Mouse (Mus musculus): ENCODE results near the gene Mmrn1. TPM values are rescaled to one million over a fixed set of nuclear protein-coding genes. Genes with fewer than 3 reads are reported as not detected.

The Mmrn1 gene
- polyA plus RNA-seq, 1 experiment from 2014 or later = 4.3 TPM

DNA sequence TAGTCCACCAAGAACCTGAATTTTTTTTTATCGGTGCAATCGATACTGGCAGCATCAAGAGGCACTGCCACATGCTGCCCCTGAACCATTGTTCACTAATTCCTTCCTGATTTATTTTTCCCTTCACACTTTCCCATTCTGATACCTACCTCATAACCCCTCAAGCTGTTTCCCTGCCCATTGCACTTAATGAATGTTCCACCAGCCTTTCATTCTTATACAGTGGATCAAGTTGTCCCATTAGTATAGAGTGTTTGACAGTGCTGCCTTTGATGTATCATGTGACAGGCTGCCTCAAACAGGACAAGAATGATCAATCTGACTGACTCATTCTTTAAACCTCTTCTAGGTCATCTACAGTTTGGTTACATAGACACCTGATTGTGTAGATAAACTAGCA, 37.9 kb downstream of the Mmrn1 start:
- Histone ChIP-seq H3K4me3 (no peak overlapping the region), H3K27me3 (replicated peaks) (no peaks in the 10 kb centered on the region), H3K4me2 (no peak overlapping the region), H3K9ac (no peak overlapping the region), H3K27ac (replicated peaks) (no peak overlapping the region), H3K36me3 (no peaks in the 10 kb centered on the region), H3K9me3 (no peaks in the 10 kb centered on the region), H3K4me1 (no peaks in the 10 kb centered on the region)
- no peak for ATAC-seq (ENCODE audit: extremely low read depth, insufficient number of reproducible peaks, low FRiP score, low TSS enrichment)
- 76% methylated on average over 2 of the region's 2 CpGs for WGBS

DNA sequence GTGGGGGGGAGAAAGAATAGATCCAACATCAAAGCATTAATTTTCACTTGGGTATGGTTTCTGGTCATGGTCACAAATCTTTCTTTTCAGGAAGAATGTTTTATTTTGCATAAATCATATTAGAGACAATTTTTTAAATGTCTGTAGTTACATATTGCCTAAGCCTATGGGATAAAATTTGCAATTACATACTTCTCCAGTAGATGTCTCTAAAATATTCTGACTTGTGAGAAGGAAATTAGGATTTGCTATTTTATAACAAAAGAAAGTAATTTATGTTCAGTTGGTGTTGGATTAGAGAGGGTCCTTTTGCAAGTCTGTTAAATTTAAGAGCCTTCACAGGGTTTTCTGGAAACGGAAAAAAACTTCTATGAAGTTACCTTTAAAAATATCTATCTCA, 39.0 kb downstream of the Mmrn1 start:
- no peaks in the 10 kb centered on the region for H3K4me1 ChIP-seq
- H3K4me3 ChIP-seq = no peak overlapping the region
- H3K27me3 ChIP-seq (replicated peaks) = no peaks in the 10 kb centered on the region
- no peak overlapping the region for H3K27ac ChIP-seq (replicated peaks)
- no peak for ATAC-seq (ENCODE audit: extremely low read depth, insufficient number of reproducible peaks, low FRiP score, low TSS enrichment)
- no peaks in the 10 kb centered on the region for H3K9me3 ChIP-seq
- no peak overlapping the region for H3K9ac ChIP-seq
- no peak overlapping the region for H3K4me2 ChIP-seq
- H3K36me3 ChIP-seq = no peaks in the 10 kb centered on the region
- 44% methylated on average over 1 of the region's 1 CpGs for WGBS

DNA sequence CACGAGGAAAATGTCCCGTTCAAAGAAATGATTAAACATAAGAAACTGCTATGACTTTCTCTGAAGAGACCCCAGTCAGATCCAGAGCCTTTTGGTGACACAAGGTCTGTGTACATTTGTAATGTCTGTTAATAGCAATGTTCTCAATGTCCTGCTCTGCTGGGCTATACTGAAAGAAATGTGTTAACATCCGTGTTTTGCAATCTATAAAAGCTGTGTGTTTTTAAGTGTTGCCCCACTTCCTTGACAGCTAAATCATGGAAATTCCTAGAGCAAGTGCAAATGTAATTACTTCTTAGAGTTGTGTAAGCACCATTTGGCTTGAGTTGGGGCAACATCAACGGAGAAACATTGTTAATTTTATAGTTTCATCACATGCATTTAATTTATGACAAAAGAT, 42.2 kb downstream of the Mmrn1 start:
- no peak for ATAC-seq (ENCODE audit: extremely low read depth, insufficient number of reproducible peaks, low FRiP score, low TSS enrichment)
- H3K4me1 ChIP-seq = 0 out of 2 replicates have a peak, but pooled peaks cover 4% of the 10 kb centered on the region
- no peaks in the 10 kb centered on the region for H3K36me3 ChIP-seq
- no peak overlapping the region for H3K4me2 ChIP-seq
- 70% methylated on average over 4 of the region's 4 CpGs for WGBS
- H3K27me3 ChIP-seq (replicated peaks) = no peaks in the 10 kb centered on the region
- no peak overlapping the region for H3K4me3 ChIP-seq
- no peak overlapping the region for H3K27ac ChIP-seq (replicated peaks)
- no peak overlapping the region for H3K9ac ChIP-seq
- no peaks in the 10 kb centered on the region for H3K9me3 ChIP-seq

DNA sequence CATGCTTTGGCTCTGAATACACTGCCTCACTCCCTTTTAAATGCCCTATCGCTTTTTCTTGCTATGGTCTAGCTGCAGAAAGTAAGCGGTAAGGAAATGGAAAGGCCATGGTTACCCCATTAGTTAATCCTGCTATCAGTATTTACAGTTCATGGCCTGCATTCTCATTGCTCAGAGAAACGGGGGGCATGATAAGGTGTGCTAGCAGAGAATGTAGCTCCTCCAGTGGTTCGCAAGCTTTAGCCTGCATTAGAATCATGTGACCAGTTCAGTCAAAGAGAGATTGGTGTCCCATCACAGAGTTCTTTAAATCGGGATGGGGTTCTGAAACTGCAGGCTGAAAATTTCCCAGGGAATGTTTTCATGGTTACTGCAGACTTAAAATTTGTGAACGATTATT, 44.6 kb downstream of the Mmrn1 start:
- Histone ChIP-seq H3K27me3 (replicated peaks) (no peaks in the 10 kb centered on the region), H3K36me3 (no peaks in the 10 kb centered on the region), H3K9me3 (no peaks in the 10 kb centered on the region), H3K4me2 (no peak overlapping the region), H3K9ac (no peak overlapping the region), H3K4me3 (no peak overlapping the region), H3K4me1 (0 out of 2 replicates have a peak, but pooled peaks cover 4% of the 10 kb centered on the region), H3K27ac (replicated peaks) (no peak overlapping the region)
- no peak for ATAC-seq (ENCODE audit: extremely low read depth, insufficient number of reproducible peaks, low FRiP score, low TSS enrichment)
- 57% methylated on average over 6 of the region's 6 CpGs for WGBS

DNA sequence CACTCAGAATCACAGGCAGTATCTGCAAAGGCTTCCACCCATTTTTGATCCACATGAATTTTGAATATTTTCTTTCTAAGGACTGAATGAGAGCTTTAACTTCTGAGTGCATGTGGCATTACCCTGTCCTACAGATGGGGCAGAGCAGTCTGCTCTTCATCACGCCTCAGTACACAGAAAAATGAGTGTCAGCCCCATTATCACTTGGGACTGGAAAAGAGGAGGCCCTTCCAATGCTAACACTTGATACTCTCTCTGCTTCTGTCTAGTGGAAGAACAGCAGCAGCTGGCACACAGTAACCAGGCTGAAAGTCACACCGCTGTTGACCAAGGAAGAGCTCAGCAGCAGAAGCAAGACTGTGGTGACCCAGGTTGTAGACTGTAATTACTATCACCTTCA, 46.0 kb downstream of the Mmrn1 start:
- 67% methylated on average over 2 of the region's 2 CpGs for WGBS
- ATAC-seq (ENCODE audit: extremely low read depth, insufficient number of reproducible peaks, low FRiP score, low TSS enrichment) = no peak
- H3K36me3 ChIP-seq = no peaks in the 10 kb centered on the region
- H3K4me2 ChIP-seq = no peak overlapping the region
- no peaks in the 10 kb centered on the region for H3K9me3 ChIP-seq
- no peak overlapping the region for H3K27ac ChIP-seq (replicated peaks)
- H3K9ac ChIP-seq = no peak overlapping the region
- H3K27me3 ChIP-seq (replicated peaks) = no peaks in the 10 kb centered on the region
- 0 out of 2 replicates have a peak, but pooled peaks cover 4% of the 10 kb centered on the region for H3K4me1 ChIP-seq
- H3K4me3 ChIP-seq = no peak overlapping the region

DNA sequence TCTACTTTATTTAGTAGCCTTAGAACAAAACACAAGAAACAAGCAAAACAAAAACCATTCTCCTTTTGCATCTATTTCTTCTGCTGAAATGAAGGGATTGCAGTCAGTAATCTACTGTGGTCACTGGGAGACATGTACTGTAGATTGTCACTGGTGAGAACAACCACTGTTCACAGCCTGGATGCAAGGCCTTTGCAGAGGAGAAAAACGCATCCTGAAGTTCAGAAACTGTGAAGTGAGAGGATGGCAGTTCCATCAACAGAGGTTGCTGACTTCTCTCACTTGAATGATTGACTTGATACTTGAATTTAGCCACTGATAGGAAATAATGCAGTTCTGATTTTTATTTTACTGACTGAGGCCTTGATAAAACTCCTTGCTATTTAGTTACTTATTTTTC, 53.8 kb downstream of the Mmrn1 start:
- ATAC-seq (ENCODE audit: extremely low read depth, insufficient number of reproducible peaks, low FRiP score, low TSS enrichment) = no peak
- Histone ChIP-seq H3K4me1 (no peaks in the 10 kb centered on the region), H3K9me3 (no peaks in the 10 kb centered on the region), H3K9ac (no peak overlapping the region), H3K27me3 (replicated peaks) (no peaks in the 10 kb centered on the region), H3K4me3 (no peak overlapping the region), H3K36me3 (no peaks in the 10 kb centered on the region), H3K27ac (replicated peaks) (no peak overlapping the region), H3K4me2 (no peak overlapping the region)
- 64% methylated on average over 1 of the region's 1 CpGs for WGBS

DNA sequence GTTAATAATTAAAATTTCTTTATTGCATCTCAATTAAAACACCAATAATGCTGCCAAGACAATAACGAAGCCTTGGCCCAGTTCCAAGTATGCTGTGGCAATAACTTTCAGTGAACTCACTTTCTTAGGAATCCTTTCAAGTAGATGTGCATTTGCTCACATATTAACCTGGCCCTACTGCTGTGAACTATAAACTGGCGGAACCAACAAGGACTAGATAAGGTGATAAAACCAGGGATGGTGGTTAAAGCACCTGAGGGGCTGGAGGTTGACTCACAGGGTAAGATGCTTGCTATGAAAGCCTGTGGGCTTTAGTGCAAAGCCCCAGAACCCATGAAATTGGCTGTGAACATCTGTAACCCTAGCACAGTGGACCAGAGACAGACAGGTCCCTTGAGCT, 54.3 kb downstream of the Mmrn1 start:
- no peaks in the 10 kb centered on the region for H3K9me3 ChIP-seq
- ATAC-seq (ENCODE audit: extremely low read depth, insufficient number of reproducible peaks, low FRiP score, low TSS enrichment) = no peak
- H3K4me2 ChIP-seq = no peak overlapping the region
- no peak overlapping the region for H3K9ac ChIP-seq
- H3K27ac ChIP-seq (replicated peaks) = no peak overlapping the region
- no peaks in the 10 kb centered on the region for H3K4me1 ChIP-seq
- WGBS = 76% methylated on average over 2 of the region's 2 CpGs
- no peak overlapping the region for H3K4me3 ChIP-seq
- no peaks in the 10 kb centered on the region for H3K36me3 ChIP-seq
- H3K27me3 ChIP-seq (replicated peaks) = no peaks in the 10 kb centered on the region

DNA sequence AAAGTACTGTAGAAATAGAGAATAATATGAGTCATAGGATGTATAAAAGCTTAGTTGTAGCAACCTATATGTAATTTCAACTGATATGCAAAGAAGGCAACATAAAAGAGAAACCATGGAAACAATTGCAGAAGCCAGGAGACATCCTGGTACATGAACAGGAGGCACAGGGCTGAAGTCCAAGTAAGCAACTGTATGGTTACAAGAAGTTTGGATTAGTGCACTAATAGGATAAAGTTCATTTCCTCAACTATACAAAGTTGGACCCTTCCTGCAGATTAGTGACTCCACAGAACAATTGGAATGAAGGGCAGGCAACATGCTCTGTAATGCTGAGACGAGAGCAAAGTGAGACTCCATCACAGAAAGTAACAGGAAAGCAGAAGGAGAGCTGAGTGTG, 59.6 kb downstream of the Mmrn1 start:
- WGBS = 48% methylated on average over 1 of the region's 1 CpGs
- Histone ChIP-seq H3K4me1 (peaks cover 14% of the 10 kb centered on the region), H3K36me3 (no peaks in the 10 kb centered on the region), H3K9ac (no peak overlapping the region), H3K27me3 (replicated peaks) (no peaks in the 10 kb centered on the region), H3K4me3 (no peak overlapping the region), H3K27ac (replicated peaks) (no peak overlapping the region), H3K9me3 (no peaks in the 10 kb centered on the region), H3K4me2 (no peak overlapping the region)
- no peak for ATAC-seq (ENCODE audit: extremely low read depth, insufficient number of reproducible peaks, low FRiP score, low TSS enrichment)

DNA sequence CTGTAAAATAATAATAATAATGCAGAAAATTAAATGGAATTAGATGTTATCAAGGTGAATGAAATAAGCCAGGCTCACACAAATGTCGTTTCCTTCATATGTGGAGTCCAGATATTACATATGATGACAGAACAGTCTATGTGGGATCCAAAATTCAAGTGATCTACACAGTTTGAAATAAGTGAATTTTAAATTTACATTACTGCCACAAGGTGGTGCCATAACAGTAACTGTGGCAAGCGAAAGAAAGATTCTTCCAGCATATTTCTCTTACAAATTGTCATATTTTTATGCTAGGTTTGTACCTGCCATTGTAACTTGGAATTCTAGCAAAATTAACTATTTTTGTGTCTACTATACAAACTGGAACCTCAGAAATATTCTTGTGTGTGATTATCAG, 61.1 kb downstream of the Mmrn1 start:
- Histone ChIP-seq H3K4me3 (no peak overlapping the region), H3K4me2 (no peak overlapping the region), H3K27me3 (replicated peaks) (no peaks in the 10 kb centered on the region), H3K36me3 (no peaks in the 10 kb centered on the region), H3K4me1 (peaks cover 14% of the 10 kb centered on the region), H3K27ac (replicated peaks) (no peak overlapping the region), H3K9ac (no peak overlapping the region), H3K9me3 (no peaks in the 10 kb centered on the region)
- no peak for ATAC-seq (ENCODE audit: extremely low read depth, insufficient number of reproducible peaks, low FRiP score, low TSS enrichment)
- 35% methylated on average over 2 of the region's 2 CpGs for WGBS

DNA sequence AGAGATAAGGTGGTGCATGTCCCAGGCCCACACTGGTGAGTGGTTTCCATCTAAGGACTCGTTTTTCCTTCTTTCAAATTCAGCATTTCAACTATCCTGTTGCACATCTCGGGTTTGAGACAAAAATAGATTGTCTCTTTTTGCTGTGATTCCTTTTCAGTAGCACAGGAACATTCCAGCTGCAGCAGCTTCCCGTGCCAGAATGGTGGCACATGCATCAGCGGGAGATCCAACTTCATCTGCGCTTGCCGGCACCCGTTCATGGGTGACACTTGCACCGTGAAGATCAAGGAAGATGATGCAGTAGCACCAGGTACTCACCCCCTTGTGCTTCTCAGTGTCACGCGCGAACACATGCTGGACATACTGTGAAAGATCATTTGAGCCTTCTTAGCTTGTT, 62.1 kb downstream of the Mmrn1 start:
- no peaks in the 10 kb centered on the region for H3K9me3 ChIP-seq
- no peak overlapping the region for H3K4me2 ChIP-seq
- H3K4me1 ChIP-seq = peaks cover 14% of the 10 kb centered on the region
- no peak overlapping the region for H3K27ac ChIP-seq (replicated peaks)
- no peak for ATAC-seq (ENCODE audit: extremely low read depth, insufficient number of reproducible peaks, low FRiP score, low TSS enrichment)
- no peaks in the 10 kb centered on the region for H3K27me3 ChIP-seq (replicated peaks)
- no peak overlapping the region for H3K4me3 ChIP-seq
- no peaks in the 10 kb centered on the region for H3K36me3 ChIP-seq
- no peak overlapping the region for H3K9ac ChIP-seq
- 77% methylated on average over 11 of the region's 11 CpGs for WGBS

DNA sequence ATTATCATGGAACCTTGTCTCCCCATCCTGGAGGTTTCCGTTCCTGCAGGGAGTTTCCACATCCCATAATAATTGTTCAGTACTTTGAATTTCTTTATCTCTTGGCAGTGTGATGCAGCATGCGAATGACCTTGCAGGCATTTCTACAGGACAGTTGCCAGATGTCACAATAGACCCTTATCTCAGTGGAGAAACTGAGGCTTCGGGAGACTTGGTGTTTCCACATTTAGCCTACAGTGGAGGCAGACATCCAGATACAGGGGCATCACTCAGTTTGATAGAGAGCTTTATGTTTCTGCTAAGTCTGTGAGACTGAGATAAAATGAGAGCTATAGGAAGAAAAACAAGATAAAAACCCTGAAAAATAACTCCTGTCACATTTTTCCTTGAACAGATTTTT, 63.0 kb downstream of the Mmrn1 start:
- ATAC-seq (ENCODE audit: extremely low read depth, insufficient number of reproducible peaks, low FRiP score, low TSS enrichment) = no peak
- H3K4me3 ChIP-seq = no peak overlapping the region
- H3K36me3 ChIP-seq = no peaks in the 10 kb centered on the region
- H3K4me1 ChIP-seq = peaks cover 14% of the 10 kb centered on the region
- H3K9ac ChIP-seq = no peak overlapping the region
- 21% methylated on average over 3 of the region's 3 CpGs for WGBS
- no peak overlapping the region for H3K4me2 ChIP-seq
- no peaks in the 10 kb centered on the region for H3K27me3 ChIP-seq (replicated peaks)
- no peaks in the 10 kb centered on the region for H3K9me3 ChIP-seq
- no peak overlapping the region for H3K27ac ChIP-seq (replicated peaks)

DNA sequence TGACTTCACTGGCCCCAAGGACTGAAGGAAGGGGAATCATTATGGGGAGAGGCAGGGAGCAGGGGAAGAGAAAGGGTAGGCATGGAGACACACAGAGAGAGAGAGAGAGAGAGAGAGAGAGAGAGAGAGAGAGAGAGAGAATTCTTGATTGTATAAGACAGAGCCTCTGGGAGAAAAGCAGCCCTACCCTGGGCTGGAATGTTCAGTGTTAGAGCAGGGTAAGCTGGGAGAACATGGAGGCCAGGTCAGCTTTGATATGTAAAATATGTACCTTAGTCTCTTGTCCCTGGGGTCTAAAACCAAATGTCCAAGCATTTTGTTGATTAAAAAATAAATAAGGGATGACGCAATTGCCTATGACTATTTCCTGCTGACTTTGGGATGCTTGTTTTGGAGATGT, 67.6 kb downstream of the Mmrn1 start:
- no peak for ATAC-seq (ENCODE audit: extremely low read depth, insufficient number of reproducible peaks, low FRiP score, low TSS enrichment)
- Histone ChIP-seq H3K4me1 (peaks cover 15% of the 10 kb centered on the region), H3K9me3 (no peaks in the 10 kb centered on the region), H3K4me3 (no peak overlapping the region), H3K27me3 (replicated peaks) (no peaks in the 10 kb centered on the region), H3K27ac (replicated peaks) (no peak overlapping the region), H3K9ac (no peak overlapping the region), H3K36me3 (no peaks in the 10 kb centered on the region), H3K4me2 (no peak overlapping the region)
- 90% methylated on average over 1 of the region's 1 CpGs for WGBS
